Mouse (Mus musculus) CH12.LX (cell line): ENCODE measurements at regions not wholly inside any gene's neighbourhood (a gene's known extent, or its start where the extent isn't known, plus 50 kb on each side); places are given as distances from the start of the nearest gene placed in this dataset.

Experiments used
- DNase-seq: peaks from one replicate; pipeline ENCODE4 v3.0.0-alpha.2; 2013; ENCODE audit errors: extremely low read depth
- H3K27ac ChIP-seq: 2 replicates; pipeline ENCODE4 v1.5.1; 2012; ENCODE audit warnings: low read depth, mild to moderate bottlenecking, control low read depth, moderate library complexity; ENCODE audit not compliant: insufficient read depth
- H3K27me3 ChIP-seq: replicated peaks from 2 replicates; pipeline ENCODE3; 2012; ENCODE audit warnings: inconsistent platforms
- H3K36me3 ChIP-seq, 2 experiments: replicated peaks in 1 of 2; 2 replicates each; pipeline versions ENCODE3 to v1.6.1; 2012; ENCODE audit warnings: inconsistent platforms in 1 of 2, low read length in 1 of 2, mild to moderate bottlenecking in 1 of 2, mixed read lengths in 1 of 2, moderate library complexity in 1 of 2; ENCODE audit not compliant: control insufficient read depth in 1 of 2, insufficient read depth in 1 of 2
- H3K4me1 ChIP-seq, 2 experiments: 2 replicates each; pipeline ENCODE4 v1.6.1; 2012; ENCODE audit warnings: inconsistent platforms in 1 of 2, moderate library complexity in 1 of 2; ENCODE audit not compliant: insufficient read depth in 2 of 2, control insufficient read depth in 1 of 2
- H3K4me2 ChIP-seq: 2 replicates; pipeline ENCODE4 v1.6.1; 2012; ENCODE audit warnings: low read depth, mild to moderate bottlenecking, control low read depth; ENCODE audit not compliant: poor library complexity, insufficient read depth, severe bottlenecking
- H3K4me3 ChIP-seq, 3 experiments: fragments of 150-350 bp in 1 of 3; sonication (generic) in 1 of 3; replicated peaks in 1 of 3; 2 replicates each; pipeline versions ENCODE3 to v1.5.1; 2011 to 2012; ENCODE audit warnings: low read depth in 2 of 3, low read length in 2 of 3, mild to moderate bottlenecking in 2 of 3, moderate library complexity in 2 of 3, control low read depth in 1 of 3, improper control_type of control experiment in 1 of 3, inconsistent platforms in 1 of 3, mixed read lengths in 1 of 3; ENCODE audit not compliant: poor library complexity in 1 of 3
- H3K79me2 ChIP-seq: replicated peaks from 2 replicates; pipeline ENCODE4 v1.6.1; 2012; ENCODE audit warnings: mild to moderate bottlenecking, moderate library complexity; ENCODE audit not compliant: control insufficient read depth, poor library complexity, insufficient read depth, severe bottlenecking; ENCODE audit errors: extremely low read depth
- H3K9ac ChIP-seq: 2 replicates; pipeline ENCODE4 v1.6.1; 2012; ENCODE audit warnings: low read depth, mild to moderate bottlenecking, control low read depth, moderate library complexity; ENCODE audit not compliant: insufficient read depth
- H3K9me3 ChIP-seq: replicated peaks from 2 replicates; pipeline ENCODE3; 2012; ENCODE audit warnings: low read length, inconsistent platforms, mixed read lengths
- CHD1 ChIP-seq: IDR thresholded peaks from 2 replicates; pipeline ENCODE4 v1.6.1; 2012; ENCODE audit warnings: low read depth, low read length, improper control_type of control experiment, inconsistent platforms
- CHD2 ChIP-seq: IDR thresholded peaks from 2 replicates; pipeline ENCODE4 v1.6.1; 2011; ENCODE audit warnings: low read length, improper control_type of control experiment
- E2F4 ChIP-seq: IDR thresholded peaks from 2 replicates; pipeline ENCODE4 v1.6.1; 2011; ENCODE audit warnings: low read depth, low read length, improper control_type of control experiment; ENCODE audit not compliant: insufficient replicate concordance
- ELF1 ChIP-seq: IDR thresholded peaks from 2 replicates; pipeline ENCODE4 v1.6.1; 2014; ENCODE audit warnings: low read depth, mild to moderate bottlenecking, inconsistent platforms, low read length, improper control_type of control experiment
- EP300 ChIP-seq: IDR thresholded peaks from 2 replicates; pipeline ENCODE4 v1.6.1; 2011; ENCODE audit warnings: low read length, improper control_type of control experiment
- ETS1 ChIP-seq: conservative IDR thresholded peaks from 2 replicates; pipeline ENCODE4 v1.6.1; 2012; ENCODE audit warnings: low read depth, mild to moderate bottlenecking, inconsistent platforms, low read length, improper control_type of control experiment, moderate library complexity
- GABPA ChIP-seq: IDR thresholded peaks from 2 replicates; pipeline ENCODE4 v1.6.1; 2012; ENCODE audit warnings: low read depth, low read length, improper control_type of control experiment, inconsistent platforms; ENCODE audit not compliant: insufficient replicate concordance
- IRF4 ChIP-seq: IDR thresholded peaks from 2 replicates; pipeline ENCODE4 v1.6.1; 2014; ENCODE audit warnings: low read depth, mild to moderate bottlenecking, inconsistent platforms, low read length, improper control_type of control experiment
- JUN ChIP-seq: IDR thresholded peaks from 2 replicates; pipeline ENCODE4 v1.6.1; 2011; ENCODE audit warnings: low read depth, mild to moderate bottlenecking, low read length, improper control_type of control experiment, moderate library complexity; ENCODE audit not compliant: insufficient read depth
- JUND ChIP-seq: conservative IDR thresholded peaks from 2 replicates; pipeline ENCODE4 v1.6.1; 2011; ENCODE audit warnings: low read depth, low read length, improper control_type of control experiment
- KAT2A ChIP-seq: IDR thresholded peaks from 2 replicates; pipeline ENCODE4 v1.6.1; 2012; ENCODE audit warnings: low read length, improper control_type of control experiment, inconsistent platforms; ENCODE audit not compliant: insufficient replicate concordance
- MAFK ChIP-seq: IDR thresholded peaks from 2 replicates; pipeline ENCODE4 v1.6.1; 2011; ENCODE audit warnings: low read length, improper control_type of control experiment; ENCODE audit not compliant: insufficient replicate concordance
- MAX ChIP-seq: IDR thresholded peaks from 2 replicates; pipeline ENCODE4 v1.6.1; 2011; ENCODE audit warnings: low read length, improper control_type of control experiment
- MAZ ChIP-seq: IDR thresholded peaks from 2 replicates; pipeline ENCODE4 v1.6.1; 2012; ENCODE audit warnings: low read depth, mild to moderate bottlenecking, inconsistent platforms, low read length, improper control_type of control experiment, moderate library complexity
- MXI1 ChIP-seq: IDR thresholded peaks from 2 replicates; pipeline ENCODE4 v1.6.1; 2011; ENCODE audit warnings: mild to moderate bottlenecking, low read depth, low read length, improper control_type of control experiment
- MYC ChIP-seq: IDR thresholded peaks from 2 replicates; pipeline ENCODE4 v1.6.1; 2011; ENCODE audit warnings: low read depth, mild to moderate bottlenecking, improper control_type of control experiment, low read length
- NRF1 ChIP-seq: IDR thresholded peaks from 2 replicates; pipeline ENCODE4 v1.6.1; 2014; ENCODE audit warnings: low read depth, mild to moderate bottlenecking, inconsistent platforms, low read length, improper control_type of control experiment, moderate library complexity
- PAX5 ChIP-seq: IDR thresholded peaks from 2 replicates; pipeline ENCODE4 v1.6.1; 2012; ENCODE audit warnings: low read length, inconsistent platforms, mixed read lengths
- POLR2A ChIP-seq: IDR thresholded peaks from 2 replicates; pipeline ENCODE4 v1.6.1; 2011; ENCODE audit warnings: low read depth, mild to moderate bottlenecking, improper control_type of control experiment, low read length
- POLR2AphosphoS2 ChIP-seq: IDR thresholded peaks from 2 replicates; pipeline ENCODE4 v1.6.1; 2011; ENCODE audit warnings: low read depth, low read length, improper control_type of control experiment
- RCOR1 ChIP-seq: conservative IDR thresholded peaks from 2 replicates; pipeline ENCODE4 v1.6.1; 2012; ENCODE audit warnings: low read depth, mild to moderate bottlenecking, inconsistent platforms, low read length, improper control_type of control experiment
- SMC3 ChIP-seq: IDR thresholded peaks from 2 replicates; pipeline ENCODE4 v1.6.1; 2011; ENCODE audit warnings: low read depth, low read length, improper control_type of control experiment
- TCF12 ChIP-seq: IDR thresholded peaks from 2 replicates; pipeline ENCODE4 v1.6.1; 2014; ENCODE audit warnings: low read depth, mild to moderate bottlenecking, inconsistent platforms, low read length, improper control_type of control experiment
- UBTF ChIP-seq: IDR thresholded peaks from 2 replicates; pipeline ENCODE4 v1.6.1; 2012; ENCODE audit warnings: low read depth, mild to moderate bottlenecking, inconsistent platforms, low read length, improper control_type of control experiment, moderate library complexity
- ZC3H11A ChIP-seq: IDR thresholded peaks from 2 replicates; pipeline ENCODE4 v1.6.1; 2012; ENCODE audit warnings: low read depth, mild to moderate bottlenecking, inconsistent platforms, low read length, improper control_type of control experiment
- ZMIZ1 ChIP-seq: IDR thresholded peaks from 2 replicates; pipeline ENCODE4 v1.6.1; 2012; ENCODE audit warnings: low read depth, mild to moderate bottlenecking, inconsistent platforms, low read length, improper control_type of control experiment
- dilution Hi-C: fragments of 300-500 bp; cut with MboI; formaldehyde crosslinking; loops from 2 replicates; pipeline ENCODE4 v1.14.3; 2020; ENCODE audit warnings: low sequenced_read_pairs; ENCODE audit not compliant: extremely low pct_unique_long_range_greater_than_20kb, extremely low pct_ligation_motif_present
- in situ Hi-C: fragments of 300-500 bp; cut with MboI; formaldehyde crosslinking; loops from 3 replicates; pipeline ENCODE4 v1.14.3; 2019; ENCODE audit warnings: low sequenced_read_pairs, low pct_ligation_motif_present, low pct_unique_long_range_greater_than_20kb, mixed read lengths

GRCm38 (mm10) chr16:92992876-92993275 lies 166.9 kb upstream of the Runx1 start:
- in situ Hi-C loops (loop anchor here (25.0 kb wide), 2 partner anchors 431 to 444 kb away; no protein-coding TSS in a partner anchor), dilution Hi-C loops (no loop called here)
- TF ChIP-seq TCF12, result no peak
- no peak for TF ChIP-seq POLR2A
- no peak for TF ChIP-seq KAT2A
- no peak for TF ChIP-seq ZC3H11A
- no peak for TF ChIP-seq PAX5
- no peak for TF ChIP-seq IRF4
- no peak for TF ChIP-seq ZMIZ1
- no peak for TF ChIP-seq NRF1
- TF ChIP-seq MAZ, result no peak
- no peak for TF ChIP-seq MXI1
- no peak for TF ChIP-seq MYC
- no peak for TF ChIP-seq CHD2
- TF ChIP-seq, all 38 proteins: peak for 0

GRCm38 (mm10) chr16:92991405-92991804 lies 165.5 kb upstream of the Runx1 start:
- no peaks in the 10 kb centered on the region for H3K27me3 ChIP-seq
- no peaks in the 10 kb centered on the region for H3K79me2 ChIP-seq
- no peak for DNase-seq
- H3K4me2 ChIP-seq, result no peak overlapping the region
- TF ChIP-seq MXI1, result no peak
- TF ChIP-seq CHD1, result no peak
- no peak for TF ChIP-seq SMC3
- TF ChIP-seq JUND, result no peak
- TF ChIP-seq POLR2AphosphoS2, result no peak
- TF ChIP-seq TCF12, result no peak
- TF ChIP-seq EP300, result no peak
- no peak for TF ChIP-seq MAX
- no peak for TF ChIP-seq RCOR1
- TF ChIP-seq MAFK, result no peak
- TF ChIP-seq UBTF, result no peak
- TF ChIP-seq ETS1, result no peak
- no peak for TF ChIP-seq ZMIZ1
- no peak for TF ChIP-seq E2F4
- TF ChIP-seq MYC, result no peak
- TF ChIP-seq CHD2, result no peak
- TF ChIP-seq GABPA, result no peak
- TF ChIP-seq ELF1, result no peak
- TF ChIP-seq JUN, result no peak
- H3K9ac ChIP-seq, result no peak overlapping the region
- H3K4me3 ChIP-seq, result no peak overlapping the region
- H3K27ac ChIP-seq, result no peak overlapping the region
- H3K9me3 ChIP-seq, result no peaks in the 10 kb centered on the region
- in situ Hi-C loops, result loop anchor here (25.0 kb wide), 2 partner anchors 429 to 446 kb away; no protein-coding TSS in a partner anchor
- dilution Hi-C loops, result no loop called here
- peaks cover 13 to 23% of the 10 kb centered on the region in 2 experiments for H3K4me1 ChIP-seq
- no peaks in the 10 kb centered on the region for H3K36me3 ChIP-seq

More at GRCm38 (mm10) chr16:92992876-92993275, 166.9 kb upstream of the Runx1 start:
- Histone ChIP-seq H3K27me3 (no peaks in the 10 kb centered on the region), H3K4me3 (no peak overlapping the region), H3K9me3 (no peaks in the 10 kb centered on the region), H3K79me2 (no peaks in the 10 kb centered on the region), H3K4me1 (peaks cover 20 to 31% of the 10 kb centered on the region in 2 experiments), H3K27ac (no peak overlapping the region), H3K4me2 (no peak overlapping the region), H3K36me3 (no peaks in the 10 kb centered on the region), H3K9ac (no peak overlapping the region)
- DNase-seq, result no peak
